Mouse (Mus musculus) megakaryocyte, adult 5-6 weeks (primary cell): ENCODE measurements around the gene Susd3. TPM values are rescaled to one million over a fixed set of nuclear protein-coding genes. Genes with fewer than 3 reads are reported as not detected.

Source experiments
- ATAC-seq: 2 replicates; pipeline ENCODE4 v1.8.0; 2016; ENCODE audit warnings: mild to moderate bottlenecking, inconsistent platforms; ENCODE audit not compliant: poor library complexity, severe bottlenecking
- total RNA-seq, 2 experiments: library from RNA; stranded (forward) in 1 of 2; stranded (reverse) in 1 of 2; fragments of 153-499, 151-499 nt in 1 of 2; fragments of 221-1000, 200-1000 nt in 1 of 2; gene quantifications; 2 replicates each; pipeline versions ENCODE4 v1.2.3 to v1.2.4; 2015 to 2017

Susd3 gene
- total RNA-seq (2015), result 44.4 and 49.1 TPM in 2 replicates
- 39.6 and 42.3 TPM in 2 replicates for total RNA-seq (2017)

DNA sequence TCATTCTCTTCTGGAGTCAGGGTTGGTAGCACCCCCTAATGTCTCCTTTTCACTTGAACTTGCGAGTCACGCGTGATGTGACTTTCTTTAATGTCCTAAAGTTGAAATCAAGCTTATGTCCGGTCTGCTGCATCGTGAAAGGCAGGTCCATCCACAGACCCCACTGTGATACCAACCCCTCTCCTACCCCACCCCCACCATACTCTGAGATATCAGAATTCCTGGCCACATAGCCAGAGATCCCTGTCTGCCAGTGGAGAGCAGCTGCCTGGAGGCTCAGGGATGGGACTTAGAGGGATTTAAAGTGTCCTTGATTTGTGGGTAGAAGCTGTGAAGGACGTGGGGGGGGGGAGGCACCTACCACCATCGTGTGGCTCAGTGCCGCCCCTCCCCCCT, at the start of gene Susd3:
Gene Susd3, minus strand, starts transcription at position 240 of the 396 bp plus-strand sequence.
- ATAC-seq, result no peak

DNA sequence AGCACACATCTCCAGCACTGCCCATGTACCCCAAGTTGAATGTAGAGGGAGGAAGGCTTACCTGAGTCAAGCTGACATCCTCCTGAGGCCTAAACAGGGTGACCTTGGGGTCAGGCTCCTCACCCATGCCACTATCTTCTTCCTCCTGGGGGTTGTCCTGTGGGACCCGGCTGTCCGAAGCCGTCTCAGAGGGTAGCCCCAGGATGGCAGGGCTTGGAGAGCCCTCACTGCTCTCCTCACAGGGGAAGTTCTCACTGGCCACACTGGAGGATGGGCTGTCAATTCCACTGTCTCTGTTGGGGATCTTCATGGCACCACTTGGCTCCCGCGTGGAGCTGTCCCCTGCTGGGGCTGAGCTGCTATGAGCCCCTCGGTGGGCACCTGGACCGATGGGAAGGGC, 47.8 kb upstream of the Susd3 start:
- ATAC-seq, result no peak

DNA sequence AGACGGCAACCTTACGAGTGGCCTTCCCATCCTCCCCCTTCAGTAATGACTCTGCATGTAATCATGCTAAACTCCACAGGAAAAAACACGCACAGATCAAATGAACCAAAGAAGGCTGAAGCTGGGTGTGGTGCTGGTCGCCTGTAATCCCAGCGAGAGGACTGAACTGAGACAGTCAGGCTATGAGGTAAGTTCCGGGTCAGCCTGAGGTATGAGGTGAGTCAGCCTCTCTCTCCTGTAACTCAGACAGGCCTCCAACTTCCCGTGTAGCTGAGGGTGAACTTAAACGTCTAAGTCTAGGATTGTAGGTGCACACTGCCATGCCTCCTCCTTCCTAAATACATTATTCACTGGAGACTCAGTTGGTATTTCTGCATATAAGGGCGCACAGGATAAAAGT, 45.6 kb upstream of the Susd3 start:
- peak; percentile 48 for ATAC-seq

DNA sequence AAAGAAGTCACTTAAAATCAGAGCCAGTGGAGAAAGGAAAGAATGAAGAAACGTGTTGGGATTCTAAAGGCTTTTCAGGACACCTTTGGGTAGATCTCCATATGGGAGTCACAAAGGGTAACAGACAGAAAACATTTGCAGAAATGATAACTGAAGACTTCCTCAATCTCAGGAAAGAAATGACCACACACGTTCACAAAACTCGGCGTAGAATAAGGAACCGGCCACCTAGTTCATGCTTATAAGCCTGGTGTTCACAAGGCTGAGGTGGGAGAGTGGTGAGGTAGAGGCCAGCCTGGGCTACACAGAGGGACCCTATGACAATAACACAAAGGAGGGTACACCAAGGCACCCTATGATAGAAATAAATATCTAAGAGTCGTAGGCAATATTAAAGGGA, 43.4 kb upstream of the Susd3 start:
- peak; percentile 84 for ATAC-seq

DNA sequence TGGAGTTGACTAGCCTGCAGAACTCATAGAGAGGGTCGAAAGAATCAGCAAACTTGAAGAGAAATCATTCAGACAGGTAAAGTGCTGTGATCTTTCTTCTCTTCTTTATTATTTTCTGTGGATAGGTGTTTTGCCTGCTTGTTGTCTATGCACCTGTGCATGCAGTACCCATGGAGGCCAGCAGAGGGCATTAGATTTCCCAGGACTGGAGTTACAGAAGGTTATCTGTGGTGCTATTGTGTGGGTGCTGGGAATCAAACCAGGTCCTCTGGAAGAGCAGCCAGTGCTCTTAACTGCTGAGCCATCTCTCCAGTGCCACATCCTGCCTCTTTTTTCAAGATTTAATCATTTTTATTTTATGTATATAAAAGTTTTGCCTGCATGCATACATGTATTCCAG, 42.9 kb upstream of the Susd3 start:
- ATAC-seq, result no peak

DNA sequence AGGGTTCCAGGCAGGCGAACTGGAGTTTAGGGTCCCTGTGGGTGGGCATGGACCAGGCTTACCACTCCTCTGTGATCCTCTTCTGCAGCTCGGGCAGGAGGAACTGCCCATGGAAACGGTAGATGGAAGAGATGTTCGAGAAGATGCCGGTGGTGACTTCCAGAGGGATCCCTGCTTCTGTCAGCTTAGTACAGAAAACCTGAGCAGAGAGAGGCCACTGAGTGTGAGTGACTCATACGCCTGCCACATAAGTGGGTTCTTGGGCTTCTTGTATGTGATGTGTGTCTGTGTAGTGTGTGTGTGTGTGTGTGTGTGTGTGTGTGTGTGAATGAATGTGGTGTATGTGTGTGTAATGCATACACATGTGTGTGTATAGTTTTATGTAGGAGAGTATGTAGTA, 38.7 kb upstream of the Susd3 start:
- no peak for ATAC-seq

DNA sequence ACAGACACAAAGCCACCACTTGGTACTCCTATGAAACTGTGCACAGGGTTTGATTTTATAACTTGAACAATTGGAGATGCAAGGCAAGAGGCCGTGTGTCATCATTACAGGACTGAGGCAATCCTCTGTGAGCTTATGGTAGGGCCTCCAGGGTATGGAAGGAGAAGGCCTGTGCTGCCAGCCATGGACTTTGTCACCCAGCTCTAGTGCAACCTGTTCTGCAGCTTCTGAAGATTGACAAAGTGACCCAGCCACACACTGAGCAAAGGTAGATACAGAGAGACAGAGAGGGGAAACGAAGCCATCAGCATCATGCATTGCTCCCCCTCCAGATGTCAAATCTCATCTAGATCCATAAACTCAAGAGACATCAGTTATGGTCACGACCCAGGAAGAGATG, 38.2 kb upstream of the Susd3 start:
- no peak for ATAC-seq

DNA sequence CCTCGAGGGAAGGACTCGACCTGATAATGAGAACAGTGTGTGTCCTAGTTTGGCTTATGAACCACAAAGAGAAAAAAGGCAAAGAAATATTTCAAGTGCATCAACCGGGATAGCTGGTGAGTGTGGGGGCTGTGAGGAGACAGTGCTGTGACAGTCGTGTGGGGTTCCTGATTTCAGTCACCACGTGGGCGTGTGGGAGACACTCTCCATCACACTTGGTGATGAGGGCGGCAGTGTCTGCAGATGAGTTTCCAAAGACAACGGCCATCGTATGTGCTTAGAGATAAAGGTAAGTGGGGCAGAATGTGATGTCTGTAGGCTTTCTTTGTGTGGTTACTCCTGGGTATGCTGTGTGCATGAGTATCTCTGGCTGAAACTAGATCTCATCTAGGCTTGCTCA, 35.2 kb upstream of the Susd3 start:
- ATAC-seq, result no peak

DNA sequence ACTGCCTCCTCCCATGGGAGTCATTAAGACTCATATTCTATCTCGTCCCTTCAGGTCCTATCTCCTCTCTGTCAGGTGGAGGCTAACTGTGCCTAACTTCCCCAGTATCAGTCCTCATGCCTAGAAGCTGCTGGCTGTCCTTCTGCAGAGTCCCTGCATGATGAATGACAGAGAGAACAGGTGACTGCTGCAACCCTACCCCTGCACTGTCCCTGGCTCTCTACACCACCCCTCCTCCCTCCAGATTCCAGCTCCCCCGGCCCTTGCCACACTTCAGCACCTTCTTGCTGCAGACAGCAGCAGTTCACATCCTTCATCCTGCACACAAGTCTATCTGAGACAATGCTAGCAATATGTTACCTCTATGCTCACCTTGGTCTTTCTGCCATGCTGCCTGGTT, 33.7 kb upstream of the Susd3 start:
- ATAC-seq, result no peak

DNA sequence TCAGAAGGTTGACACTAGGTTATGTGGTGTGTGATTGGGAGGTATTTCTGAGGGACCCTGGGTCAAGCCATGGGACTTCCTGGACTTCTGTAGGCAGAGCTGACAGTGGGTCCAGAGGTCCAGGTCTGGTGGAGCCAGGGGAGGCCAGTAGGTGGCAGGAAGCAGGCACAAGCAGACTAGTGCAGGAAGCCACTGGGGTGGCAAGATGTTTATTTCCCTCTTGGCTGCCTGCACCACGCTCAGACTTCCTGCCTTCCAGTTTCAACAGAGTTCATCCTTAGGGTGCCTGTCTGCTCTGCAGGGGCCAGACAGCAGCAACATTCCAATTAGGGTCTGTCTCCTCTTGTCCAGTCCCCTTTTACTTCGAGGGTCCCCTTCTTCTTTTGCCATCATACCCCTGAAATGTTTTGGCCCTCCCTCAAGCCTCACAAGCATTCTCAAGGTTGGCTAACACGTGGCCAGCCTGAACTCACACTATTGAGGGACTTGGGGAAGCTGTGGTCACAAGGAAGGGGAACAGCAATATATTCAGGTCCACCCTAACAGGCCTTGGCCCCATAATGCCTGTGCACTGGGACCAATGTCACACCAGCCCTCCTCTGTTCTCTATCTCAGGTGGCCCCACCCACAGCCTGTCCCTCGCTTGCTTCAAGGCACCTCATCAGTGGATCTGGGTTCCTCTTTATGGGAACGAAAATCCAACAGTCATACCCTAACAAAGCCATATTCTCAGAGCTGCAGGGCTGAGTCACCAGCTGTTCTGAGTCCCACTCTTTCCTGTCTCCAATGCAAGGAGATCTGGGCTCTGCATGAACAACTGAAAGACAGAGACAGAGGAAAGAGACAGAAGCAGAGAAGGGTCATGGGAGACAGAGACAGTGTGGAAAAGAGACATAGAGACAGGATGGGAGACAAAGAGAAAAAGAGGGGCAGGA, 23.6 kb upstream of the Susd3 start:
- ATAC-seq, result peak; percentile 87

DNA sequence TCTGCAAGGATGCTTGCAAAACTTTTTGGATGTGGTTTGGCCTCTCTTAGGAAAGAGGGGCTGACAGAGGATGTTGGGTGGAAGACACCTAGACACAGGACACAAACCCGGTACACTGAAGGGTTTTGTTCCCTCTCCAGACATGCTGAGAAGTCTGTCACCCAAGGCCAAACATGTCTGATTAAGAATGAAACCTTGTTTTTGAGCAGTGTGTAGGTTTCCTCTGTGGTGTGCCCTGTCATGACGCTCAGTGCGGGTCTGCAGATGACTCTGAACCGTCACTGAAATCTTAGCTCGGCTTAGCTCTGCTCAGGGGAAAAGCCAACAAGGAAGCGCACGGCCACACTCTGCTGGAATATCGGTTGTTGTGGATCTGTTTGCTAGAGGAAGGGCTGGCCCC, 22.0 kb upstream of the Susd3 start:
- peak; percentile 17; the same call in 1 of the 2 replicates for ATAC-seq

DNA sequence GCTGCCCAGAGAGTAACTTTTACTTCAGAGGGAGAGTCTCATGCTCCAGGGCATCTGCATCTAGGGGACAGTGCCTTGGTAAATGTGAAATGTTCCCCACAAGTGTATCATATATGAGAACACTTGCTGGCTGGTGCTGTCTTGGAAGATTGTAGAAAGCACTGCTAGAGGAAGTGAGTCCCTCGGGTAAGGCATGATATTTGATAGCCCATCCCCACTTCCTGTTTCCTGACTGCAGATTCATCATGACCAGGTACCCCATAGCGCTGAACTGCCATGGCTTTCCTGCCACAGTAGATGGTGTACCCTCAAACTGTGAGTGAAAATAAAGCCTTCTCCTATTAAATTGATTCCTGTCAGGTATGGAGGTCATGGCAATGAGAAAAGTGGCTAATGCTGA, 19.1 kb upstream of the Susd3 start:
- ATAC-seq, result peak; percentile 10; the same call in 1 of the 2 replicates

DNA sequence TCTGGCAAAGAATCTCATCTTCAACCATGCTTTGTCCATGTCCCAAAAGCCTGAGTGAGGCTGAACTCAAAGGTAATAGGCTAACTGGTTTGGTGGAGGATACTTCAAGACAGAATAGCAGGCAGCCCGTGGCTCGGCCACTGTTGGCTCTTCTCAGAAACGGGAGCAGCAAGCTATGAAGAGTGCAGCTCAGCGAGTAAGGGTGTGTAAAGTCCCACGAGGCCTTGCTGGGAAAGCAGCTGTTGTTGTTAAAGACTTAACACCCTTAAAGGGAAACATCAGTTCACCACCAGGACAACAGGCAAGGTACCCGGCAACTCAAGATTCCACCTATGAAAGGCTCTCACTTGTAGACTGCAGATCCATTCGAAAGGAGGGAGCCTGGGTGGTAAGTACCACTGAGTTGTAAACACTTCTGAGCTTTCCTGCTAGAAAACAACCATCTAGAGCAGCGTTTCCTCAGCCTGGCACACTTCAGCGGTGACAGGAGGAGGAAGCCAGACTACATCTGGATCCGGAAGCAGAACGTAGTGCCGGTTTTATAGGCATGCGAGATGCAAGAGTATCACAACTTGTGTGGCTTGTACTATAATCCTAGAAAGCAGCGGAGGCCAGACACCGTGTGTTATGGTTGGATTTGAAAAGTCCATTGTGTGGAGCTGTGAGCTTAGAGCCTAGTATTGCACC, 11.7 kb upstream of the Susd3 start:
- peak; percentile 22; the same call in 1 of the 2 replicates for ATAC-seq

DNA sequence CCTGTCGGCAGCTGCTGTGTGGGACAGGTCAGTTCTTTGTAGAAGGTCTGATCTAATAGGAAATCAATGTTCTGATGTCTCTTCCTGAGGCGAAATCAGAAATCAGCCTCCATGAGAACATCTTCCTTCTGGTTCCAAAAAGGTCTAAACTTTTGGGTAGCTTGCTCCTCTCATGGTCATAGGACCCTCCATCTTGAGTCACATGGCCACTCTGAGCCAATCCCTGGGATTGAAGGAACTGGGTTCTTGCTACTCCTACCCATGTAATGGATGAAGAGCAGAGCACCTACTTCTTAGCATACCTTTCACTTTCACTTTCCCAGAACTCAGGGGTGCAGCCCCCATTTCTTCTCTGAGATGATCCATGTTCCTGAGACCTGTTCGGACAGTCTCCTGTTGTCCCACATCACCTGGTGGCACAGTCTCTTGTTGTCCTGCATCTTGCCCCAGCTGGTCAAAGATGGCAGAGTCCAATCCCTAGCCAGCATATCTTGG, 9.4 kb upstream of the Susd3 start:
- no peak for ATAC-seq

DNA sequence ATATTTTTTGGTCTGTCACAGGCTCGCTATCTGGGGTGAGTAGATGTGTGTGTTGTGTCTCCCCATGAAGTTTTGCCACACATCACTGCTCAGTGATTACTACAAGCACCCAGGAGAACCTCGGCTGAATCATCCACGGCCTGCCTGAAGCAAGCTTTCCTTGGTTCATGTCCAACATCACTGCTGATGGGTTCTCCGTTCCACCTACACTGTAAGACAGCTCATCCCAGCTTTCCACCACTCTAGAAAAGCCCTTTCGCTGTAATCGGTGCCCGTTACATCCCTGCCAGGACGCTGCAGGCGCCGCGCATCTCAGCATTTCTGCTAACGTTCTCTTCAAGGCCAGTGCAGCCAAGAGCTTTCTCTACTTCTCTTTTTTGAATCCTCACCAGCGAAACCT, 4.2 kb upstream of the Susd3 start:
- 0 out of 2 replicates have a peak, but pooled peaks have one; percentile 18 for ATAC-seq

DNA sequence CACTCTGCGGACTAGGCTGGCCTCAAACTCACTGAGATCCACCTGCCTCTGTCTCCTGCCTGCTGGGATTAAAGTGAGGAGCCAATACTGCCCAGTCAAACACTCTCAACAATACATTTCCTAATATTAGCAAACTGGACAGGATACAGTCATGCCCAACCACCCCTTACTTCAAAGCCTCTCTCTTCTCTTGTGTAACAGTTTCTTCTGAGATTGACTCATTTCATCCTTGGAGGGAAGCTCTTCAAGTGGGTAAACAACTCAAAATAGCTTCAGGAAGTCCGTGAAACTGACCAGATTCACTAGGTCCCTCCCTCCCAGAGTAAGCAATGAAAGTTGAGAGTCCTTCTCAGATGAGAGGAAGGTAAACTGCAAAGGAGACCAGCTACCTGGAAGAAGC, 3.6 kb upstream of the Susd3 start:
- peak; percentile 65 for ATAC-seq

DNA sequence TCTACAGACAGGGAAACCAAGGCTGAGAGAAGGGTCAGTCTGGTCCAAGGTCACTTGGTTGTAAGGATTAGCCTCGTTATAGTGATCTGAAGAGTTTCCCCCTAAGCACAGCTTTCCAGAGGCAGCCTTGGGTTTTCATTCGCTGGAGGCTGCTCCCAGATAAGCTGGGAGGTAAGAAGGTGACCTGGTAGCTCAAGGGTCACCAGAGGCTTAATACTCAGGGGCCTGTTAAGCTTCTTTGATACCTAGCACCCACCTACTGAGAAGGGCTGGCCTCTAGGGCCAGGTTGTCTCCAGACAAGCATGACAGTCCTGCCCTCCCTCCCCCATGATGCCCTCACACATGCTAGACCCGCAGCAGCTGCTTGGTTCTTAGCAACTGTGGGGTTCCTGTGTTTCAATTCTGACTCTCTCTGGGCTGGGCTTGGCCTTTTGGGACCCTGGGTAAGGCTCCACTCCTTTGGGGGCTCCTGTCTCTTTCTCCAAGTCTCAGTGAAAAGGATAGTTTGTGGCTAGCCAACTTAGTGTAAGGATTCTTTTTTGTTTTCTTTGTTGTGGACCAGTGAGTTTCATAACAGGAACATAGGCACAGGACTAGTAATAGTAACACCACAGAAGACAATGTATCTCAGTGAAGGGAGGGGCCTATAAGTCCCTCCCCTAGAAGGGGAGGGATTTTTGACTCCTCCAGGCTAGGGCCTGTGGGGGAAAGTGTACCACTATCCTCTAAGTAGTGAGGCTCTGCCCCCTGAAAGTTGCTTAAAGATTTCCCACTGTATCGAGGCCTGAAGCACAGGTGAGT, 2.4 kb upstream of the Susd3 start:
- ATAC-seq, result no peak

DNA sequence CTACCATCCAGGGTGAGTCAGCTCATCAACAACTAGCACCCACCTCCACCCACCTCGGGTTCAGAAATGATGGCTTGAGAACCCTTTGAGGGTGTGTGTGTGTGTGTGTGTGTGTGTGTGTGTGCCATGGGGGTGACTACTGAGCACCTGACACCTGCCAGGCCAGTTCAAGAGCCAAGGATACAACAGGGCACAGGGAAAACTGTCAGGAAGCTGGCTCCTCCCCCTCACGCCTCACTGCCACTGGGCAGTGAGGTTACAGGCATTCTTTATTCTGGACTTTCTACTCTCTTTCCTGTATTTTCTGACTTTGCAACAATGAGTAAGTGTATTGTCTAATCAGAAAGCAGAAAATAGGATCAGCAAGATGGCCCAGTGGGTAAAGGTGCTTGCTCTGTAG, 1.1 kb upstream of the Susd3 start:
- ATAC-seq, result no peak

DNA sequence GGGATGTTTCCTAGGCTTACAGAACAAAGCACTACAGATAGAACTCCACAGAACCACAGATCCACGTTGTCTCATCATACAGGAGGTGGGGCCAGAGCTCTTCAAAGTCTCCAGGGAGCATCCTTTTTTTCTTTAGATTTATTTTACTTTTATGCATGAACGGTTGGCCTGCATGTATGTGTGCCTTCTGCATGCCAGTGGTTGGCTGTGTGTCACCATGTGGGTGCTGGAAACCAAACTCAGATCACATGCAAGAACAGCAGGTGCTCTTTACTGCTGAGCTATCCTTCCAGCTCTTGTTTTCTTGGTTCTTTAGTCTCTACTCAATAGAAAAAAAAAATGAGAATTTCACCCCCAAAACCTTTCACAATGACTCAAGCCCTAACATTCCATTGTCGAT, 417 bp upstream of the Susd3 start:
- ATAC-seq, result no peak

DNA sequence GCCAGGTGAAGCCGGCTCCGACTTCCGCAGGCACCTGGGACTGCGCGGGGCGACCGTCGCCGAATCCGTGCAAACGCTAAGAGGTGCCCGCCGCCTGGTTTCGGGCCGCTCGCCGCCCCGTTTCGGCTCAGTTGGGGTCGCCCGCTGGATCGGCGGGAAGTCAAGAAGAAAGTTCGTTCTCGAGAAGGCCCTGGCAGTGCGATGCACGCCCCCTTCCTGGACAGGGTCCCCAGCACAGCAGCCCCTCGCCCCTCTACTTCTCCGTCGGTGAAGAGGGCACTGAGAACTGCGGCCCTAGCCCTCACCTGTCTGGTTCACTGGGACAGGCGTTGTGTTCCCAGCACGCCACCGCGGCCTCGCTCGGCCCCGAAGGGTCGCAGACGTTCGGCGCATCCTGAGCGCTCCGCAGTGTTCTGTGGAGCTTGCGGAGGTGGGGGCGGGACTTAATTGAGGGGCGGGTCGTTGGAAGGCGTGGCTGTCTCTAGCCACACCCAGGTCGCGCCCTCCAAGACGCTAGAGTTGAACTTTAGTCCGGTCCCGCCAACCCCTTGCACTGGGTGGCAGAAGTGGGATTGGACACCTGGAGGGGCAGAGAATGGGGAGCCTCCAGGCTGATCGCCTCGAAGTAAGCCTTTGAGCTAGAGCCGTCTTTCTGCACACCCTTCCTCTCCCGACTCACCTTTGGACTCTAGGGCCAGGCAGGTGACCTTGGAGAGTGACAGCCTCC, 603 bp downstream of the Susd3 start:
- ATAC-seq, result peak; percentile 60
